Mouse (Mus musculus): ENCODE data around the gene Mical2. TPM values are rescaled to one million over a fixed set of nuclear protein-coding genes. Genes with fewer than 3 reads are reported as not detected.

Mical2 gene
- total and polyA plus RNA-seq, 3 experiments, result not detected

GRCm38 (mm10) chr7:112180235-112180705 lies 45.4 kb upstream of the Mical2 start (continued):
- TF ChIP-seq ZMIZ1 (IDR thresholded peaks at IDR 0.05; ENCODE audit: low read depth, low read length) (no peak), MAX (IDR thresholded peaks at IDR 0.05; ENCODE audit: low read length) (no peak), BHLHE40 (IDR thresholded peaks at IDR 0.05; ENCODE audit: borderline replicate concordance, low read depth, low read length) (no peak), EP300 (IDR thresholded peaks at IDR 0.05; ENCODE audit: low read depth in 1 of 2, low read length in 2 of 2) (no peak), KAT2A (conservative IDR thresholded peaks at IDR 0.05; ENCODE audit: low read depth, low read length) (no peak), POLR2A (IDR thresholded peaks at IDR 0.05; ENCODE audit: control insufficient read depth in 1 of 2, insufficient read depth in 1 of 2, low read depth in 1 of 2, low read length in 2 of 2, poor library complexity in 1 of 2) (no peak), E2F4 (IDR thresholded peaks at IDR 0.05; ENCODE audit: borderline replicate concordance, low read depth, low read length) (no peak), UBTF (IDR thresholded peaks at IDR 0.05; ENCODE audit: borderline replicate concordance, insufficient read depth, low read depth, low read length) (no peak), SMC3 (IDR thresholded peaks at IDR 0.05; ENCODE audit: low read depth, low read length) (peak; percentile 72), POLR2AphosphoS2 (IDR thresholded peaks at IDR 0.05; ENCODE audit: low read length) (no peak), USF1 (IDR thresholded peaks at IDR 0.05; ENCODE audit: low read depth, low read length) (no peak), POLR2AphosphoS5 (IDR thresholded peaks at IDR 0.05; ENCODE audit: borderline replicate concordance, low read depth, low read length) (no peak), SIN3A (IDR thresholded peaks at IDR 0.05; ENCODE audit: low read length) (no peak), MAFK (IDR thresholded peaks at IDR 0.05; ENCODE audit: borderline replicate concordance, low read depth, low read length) (no peak), RAD21 (IDR thresholded peaks at IDR 0.05; ENCODE audit: low read depth, low read length) (peak; percentile 61), HCFC1 (IDR thresholded peaks at IDR 0.05; ENCODE audit: low read depth, low read length) (no peak), ELF1 (IDR thresholded peaks at IDR 0.05; ENCODE audit: low read depth, low read length) (0 out of 2 replicates have a peak, but pooled peaks have one; percentile 22), MAZ (IDR thresholded peaks at IDR 0.05; ENCODE audit: low read depth, low read length) (no peak), CHD1 (IDR thresholded peaks at IDR 0.05; ENCODE audit: low read depth, low read length) (no peak)

- no peak overlapping the region for H3K9ac ChIP-seq (ENCODE audit: control insufficient read depth, low read depth, low read length, poor library complexity, severe bottlenecking)
- no peaks in the 10 kb centered on the region for H3K9me3 ChIP-seq (replicated peaks; ENCODE audit: insufficient read depth, low read length)
- no peak overlapping the region for H3K4me3 ChIP-seq (ENCODE audit: control insufficient read depth in 1 of 2, insufficient read depth in 1 of 2, low read depth in 2 of 2, low read length in 2 of 2)
- TF ChIP-seq SMC3 (IDR thresholded peaks at IDR 0.05; ENCODE audit: low read depth, low read length) (peak; percentile 63), CTCF (IDR thresholded peaks at IDR 0.05 in 2 of 3, conservative IDR thresholded peaks at IDR 0.05 in 1 of 3; ENCODE audit: control insufficient read depth in 1 of 3, insufficient read depth in 1 of 3, low read depth in 2 of 3, low read length in 3 of 3, poor library complexity in 1 of 3, severe bottlenecking in 1 of 3) (peak; percentile 78 to 89 (median 80)), MAFK (IDR thresholded peaks at IDR 0.05; ENCODE audit: borderline replicate concordance, low read depth, low read length) (no peak), RAD21 (IDR thresholded peaks at IDR 0.05; ENCODE audit: low read depth, low read length) (peak; percentile 42), ZC3H11A (IDR thresholded peaks at IDR 0.05; ENCODE audit: low read depth, low read length) (peak; percentile 17; the same call in 1 of the 2 replicates)
- no peaks in the 10 kb centered on the region for H3K79me2 ChIP-seq (ENCODE audit: control insufficient read depth, insufficient read depth, low read length, poor library complexity)
- no peak overlapping the region for H3K27ac ChIP-seq (ENCODE audit: control insufficient read depth, low read depth, low read length)
- DNase-seq (ENCODE audit: low read depth, low spot score), result peak; percentile 58
- H3K36me3 ChIP-seq (ENCODE audit: control insufficient read depth in 1 of 2, insufficient read depth in 2 of 2, low read length in 2 of 2), result no peaks in the 10 kb centered on the region
- no peaks in the 10 kb centered on the region for H3K4me1 ChIP-seq (ENCODE audit: control insufficient read depth in 1 of 2, insufficient read depth in 2 of 2, low read length in 2 of 2)
- H3K27me3 ChIP-seq (ENCODE audit: control insufficient read depth in 1 of 2, insufficient read depth in 2 of 2, low read length in 2 of 2), result no peaks in the 10 kb centered on the region
These were observed 42.3 kb upstream of the Mical2 start for GRCm38 (mm10) chr7:112183258-112183841.
